Comparison of ENCODE assay signal across 11 mouse cellular contexts in the genomic region with DNA sequence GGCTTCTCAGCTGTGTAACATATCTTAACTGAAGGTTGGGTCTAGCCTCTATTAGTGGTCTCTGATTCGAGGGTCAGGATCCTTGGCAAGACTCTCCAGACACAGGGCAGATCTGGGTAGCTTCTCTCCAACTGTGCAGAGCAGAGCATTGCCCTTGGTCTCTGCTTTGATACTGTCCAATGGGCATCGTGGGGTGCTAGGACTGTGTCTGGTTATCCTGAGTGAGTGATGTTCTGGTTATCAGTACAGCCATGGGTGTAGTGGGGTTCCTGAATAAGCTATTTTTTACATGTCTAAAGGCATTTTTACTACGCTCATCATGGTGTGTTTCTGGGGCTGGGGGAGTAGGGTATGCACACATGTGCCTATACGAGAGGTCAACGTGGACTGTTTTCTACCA. TPM values are rescaled to one million over a fixed set of nuclear protein-coding genes. Genes with fewer than 3 reads are reported as not detected.
A peak's percentile ranks its signal among the peaks of the same experiment; 100 is the strongest.
DNase-seq lines count a peak whose midpoint lies in the region; ATAC-seq and TF ChIP-seq lines count a peak whose summit lies in the region.
"Had no signal": no experiment of that assay in that cellular context is flagged by ENCODE, and none has a peak within 500 bp of the region (broad histone marks: within the 10 kb centered on the region; RNA-seq: fewer than 3 reads in every experiment).

No protein-coding gene starts in this region.

- DNase-seq in hindbrain, embryonic 11.5 days (ENCODE audit: low spot score) = no peak
- DNase-seq in spleen, postnatal 36 days (ENCODE audit: low spot score in 2 of 2) = no peak
- no peak for DNase-seq in right cerebral cortex, postnatal 10 days (ENCODE audit: low spot score in 2 of 2)

- 92% methylated on average over 5 of the region's 5 CpGs for WGBS in hindbrain, embryonic 13.5 days
- WGBS in hindbrain, embryonic 11.5 days = 91% methylated on average over 5 of the region's 5 CpGs
- WGBS in liver, embryonic 12.5 days (ENCODE audit: insufficient replicate concordance) = 21% methylated on average over 5 of the region's 5 CpGs

- H3K36me3 ChIP-seq in hindbrain, embryonic 13.5 days = no peaks in the 10 kb centered on the region
- H3K36me3 ChIP-seq in hindbrain, embryonic 11.5 days (ENCODE audit: control insufficient read depth, insufficient read depth, low read length) = no peaks in the 10 kb centered on the region
- H3K36me3 ChIP-seq in E14TG2a.4 (ENCODE audit: insufficient read depth, low read length) = peaks cover 23% of the 10 kb centered on the region
- peaks cover 24% of the 10 kb centered on the region for H3K36me3 ChIP-seq in liver, embryonic 12.5 days

- no peak overlapping the region for H3K27ac ChIP-seq in hindbrain, embryonic 13.5 days
- H3K27ac ChIP-seq in hindbrain, embryonic 11.5 days (ENCODE audit: low read depth, low read length) = no peak overlapping the region
- H3K27ac ChIP-seq in brown adipose tissue, adult 24 weeks (replicated peaks; ENCODE audit: low read depth, low read length) = peak overlapping the region; percentile 85
- H3K27ac ChIP-seq in liver, embryonic 12.5 days = peak overlapping the region; percentile 95
- H3K27ac ChIP-seq: macrophage had no signal

- peaks cover 4% of the 10 kb centered on the region; the same call in 1 of the 2 replicates for H3K4me1 ChIP-seq in hindbrain, embryonic 13.5 days (replicated peaks)
- no peaks in the 10 kb centered on the region for H3K4me1 ChIP-seq in hindbrain, embryonic 11.5 days (replicated peaks; ENCODE audit: control insufficient read depth, insufficient read depth, low read length)
- peaks cover 24% of the 10 kb centered on the region for H3K4me1 ChIP-seq in E14TG2a.4 (replicated peaks; ENCODE audit: low read depth, low read length)
- H3K4me1 ChIP-seq in brown adipose tissue, adult 24 weeks (ENCODE audit: control insufficient read depth, insufficient read depth, insufficient read length, low read length) = no peaks in the 10 kb centered on the region
- H3K4me1 ChIP-seq in liver, embryonic 12.5 days = peaks cover 63% of the 10 kb centered on the region

- ATAC-seq in hindbrain, embryonic 13.5 days (ENCODE audit: low FRiP score) = no peak
- ATAC-seq in hindbrain, embryonic 11.5 days (ENCODE audit: low FRiP score) = no peak
- peak; percentile 82 for ATAC-seq in liver, embryonic 12.5 days
- ATAC-seq in frontal cortex, adult (ENCODE audit: low TSS enrichment) = no peak

- H3K27me3 ChIP-seq in hindbrain, embryonic 13.5 days = no peaks in the 10 kb centered on the region
- no peaks in the 10 kb centered on the region for H3K27me3 ChIP-seq in hindbrain, embryonic 11.5 days (ENCODE audit: control insufficient read depth, insufficient read depth, low read length)
- H3K27me3 ChIP-seq in E14TG2a.4 (ENCODE audit: insufficient read depth, low read length) = 0 out of 2 replicates have a peak, but pooled peaks cover 2% of the 10 kb centered on the region
- no peaks in the 10 kb centered on the region for H3K27me3 ChIP-seq in liver, embryonic 12.5 days (replicated peaks)

- no peak for TF ChIP-seq CTCF in E14TG2a.4 (conservative IDR thresholded peaks at IDR 0.05; ENCODE audit: low read length)

- H3K4me2 ChIP-seq in hindbrain, embryonic 13.5 days = peak overlapping the region; percentile 56; the same call in 1 of the 2 replicates
- H3K4me2 ChIP-seq in hindbrain, embryonic 11.5 days (replicated peaks; ENCODE audit: low read depth, low read length) = no peak overlapping the region
- peak overlapping the region; percentile 75 for H3K4me2 ChIP-seq in liver, embryonic 12.5 days

- H3K9me3 ChIP-seq in hindbrain, embryonic 13.5 days = no peaks in the 10 kb centered on the region
- no peaks in the 10 kb centered on the region for H3K9me3 ChIP-seq in hindbrain, embryonic 11.5 days (ENCODE audit: control insufficient read depth, low read length)
- peaks cover 6% of the 10 kb centered on the region for H3K9me3 ChIP-seq in E14TG2a.4 (ENCODE audit: low read length)
- no peaks in the 10 kb centered on the region for H3K9me3 ChIP-seq in liver, embryonic 12.5 days (replicated peaks)

- H3K9ac ChIP-seq in hindbrain, embryonic 13.5 days = no peak overlapping the region
- no peak overlapping the region for H3K9ac ChIP-seq in hindbrain, embryonic 11.5 days (ENCODE audit: low read depth, low read length)
- H3K9ac ChIP-seq in liver, embryonic 12.5 days = peak overlapping the region; percentile 85

- no peak overlapping the region for H3K4me3 ChIP-seq in hindbrain, embryonic 13.5 days
- no peak overlapping the region for H3K4me3 ChIP-seq in hindbrain, embryonic 11.5 days (ENCODE audit: low read depth, low read length)
- peak overlapping the region; percentile 86; the same call in 1 of the 2 replicates for H3K4me3 ChIP-seq in E14TG2a.4 (replicated peaks; ENCODE audit: low read length)
- no peak overlapping the region for H3K4me3 ChIP-seq in brown adipose tissue, adult 24 weeks (ENCODE audit: insufficient read depth, low read depth, low read length)
- peak overlapping the region; percentile 77 for H3K4me3 ChIP-seq in liver, embryonic 12.5 days

RNA-seq across cellular contexts. Expression of a gene that starts 0.7 kb away (rescaled TPM):
- polyA plus RNA-seq in hindbrain, embryonic 13.5 days (2015; fragmentation: Nextera tagmentation; extraction: Ambion mirVana) = 24.4 and 30.9 TPM in 2 replicates
- 26.0 and 36.5 TPM in 2 replicates for polyA plus RNA-seq in hindbrain, embryonic 11.5 days (2014; fragmentation: Nextera tagmentation; extraction: Ambion mirVana)
- 176 and 206 TPM in 2 replicates for polyA plus RNA-seq in brown adipose tissue, adult 24 weeks (2012; ENCODE audit: insufficient read depth, insufficient read length, missing spikeins)
- polyA plus RNA-seq in liver, embryonic 12.5 days (2016; fragmentation: Nextera tagmentation; extraction: Ambion mirVana) = 76.6 and 77.0 TPM in 2 replicates

RNA-seq across cellular contexts. Expression of a gene that starts 12.6 kb away (rescaled TPM):
- 21.6 and 22.1 TPM in 2 replicates for polyA plus RNA-seq in hindbrain, embryonic 13.5 days (2015; fragmentation: Nextera tagmentation; extraction: Ambion mirVana)
- polyA plus RNA-seq in hindbrain, embryonic 11.5 days (2014; fragmentation: Nextera tagmentation; extraction: Ambion mirVana) = 10.1 and 14.0 TPM in 2 replicates
- polyA plus RNA-seq in brown adipose tissue, adult 24 weeks (2012; ENCODE audit: insufficient read depth, insufficient read length, missing spikeins) = 0.48 and 0.54 TPM in 2 replicates
- polyA plus RNA-seq in liver, embryonic 12.5 days (2016; fragmentation: Nextera tagmentation; extraction: Ambion mirVana) = 0.91 and 1.8 TPM in 2 replicates

RNA-seq across cellular contexts. Expression of a gene that starts 32.4 kb away (rescaled TPM):
- 2.4 and 2.5 TPM in 2 replicates for polyA plus RNA-seq in hindbrain, embryonic 13.5 days (2015; fragmentation: Nextera tagmentation; extraction: Ambion mirVana)
- 1.3 and 1.6 TPM in 2 replicates for polyA plus RNA-seq in hindbrain, embryonic 11.5 days (2014; fragmentation: Nextera tagmentation; extraction: Ambion mirVana)
- not detected in 2 replicates for polyA plus RNA-seq in brown adipose tissue, adult 24 weeks (2012; ENCODE audit: insufficient read depth, insufficient read length, missing spikeins)
- 0.13 TPM in 1 of 2 replicates, not detected in the other for polyA plus RNA-seq in liver, embryonic 12.5 days (2016; fragmentation: Nextera tagmentation; extraction: Ambion mirVana)
- polyA plus RNA-seq: macrophage; spleen, adult 2 months had no signal

RNA-seq across cellular contexts. Expression of a gene that starts 47.0 kb away (rescaled TPM):
- polyA plus RNA-seq in hindbrain, embryonic 13.5 days (2015; fragmentation: Nextera tagmentation; extraction: Ambion mirVana) = 0.05 and 0.10 TPM in 2 replicates
- 0.15 and 0.20 TPM in 2 replicates for polyA plus RNA-seq in hindbrain, embryonic 11.5 days (2014; fragmentation: Nextera tagmentation; extraction: Ambion mirVana)
- not detected in 2 replicates for polyA plus RNA-seq in brown adipose tissue, adult 24 weeks (2012; ENCODE audit: insufficient read depth, insufficient read length, missing spikeins)
- not detected in 2 replicates for polyA plus RNA-seq in liver, embryonic 12.5 days (2016; fragmentation: Nextera tagmentation; extraction: Ambion mirVana)
- polyA plus RNA-seq: adrenal gland, adult 2 months; macrophage had no signal

Comparison
In these comparisons a context has a peak if more than half of its experiments do, and no peak if none do; other contexts are left out.
1. H3K27ac ChIP-seq: peak in brown adipose tissue, adult 24 weeks (single experiment) and liver, embryonic 12.5 days (single experiment); none in hindbrain, embryonic 13.5 days (single experiment) and hindbrain, embryonic 11.5 days (single experiment).
2. H3K4me3 ChIP-seq: peak in E14TG2a.4 (single experiment) and liver, embryonic 12.5 days (single experiment); none in hindbrain, embryonic 13.5 days (single experiment), hindbrain, embryonic 11.5 days (single experiment) and brown adipose tissue, adult 24 weeks (single experiment).